In genomic region chr10:86824871-86825270, GRCm38 (mm10) we compare ENCODE assay signal across 11 mouse cellular contexts. TPM values are rescaled to one million over a fixed set of nuclear protein-coding genes. Genes with fewer than 3 reads are reported as not detected.
A peak's percentile ranks its signal among the peaks of the same experiment; 100 is the strongest.
DNase-seq lines count a peak whose midpoint lies in the region; ATAC-seq and TF ChIP-seq lines count a peak whose summit lies in the region.
"Had no signal": no experiment of that assay in that cellular context is flagged by ENCODE, and none has a peak within 500 bp of the region (broad histone marks: within the 10 kb centered on the region; RNA-seq: fewer than 3 reads in every experiment).

No protein-coding gene starts in this region.

- intact Hi-C loops in heart, postnatal 14 days (cut with DNase I), result no loop called here

- in situ Hi-C loops in Patski (cut with MboI; ENCODE audit: low pct_unique_long_range_greater_than_20kb), result loop anchor here (5.0 kb wide), 1 partner anchor 43 kb away; no protein-coding TSS in a partner anchor

- H3K27ac ChIP-seq in heart, embryonic 15.5 days, result peak overlapping the region; percentile 91
- H3K27ac ChIP-seq in embryonic facial prominence, embryonic 11.5 days (replicated peaks; ENCODE audit: low read depth, low read length), result no peak overlapping the region
- H3K27ac ChIP-seq: intestine, embryonic 15.5 days had no signal

- no peak for ATAC-seq in heart, embryonic 15.5 days (replicated peaks; ENCODE audit: insufficient number of reproducible peaks, insufficient read depth, low FRiP score, low read depth)
- peak; percentile 76 for ATAC-seq in Patski
- ATAC-seq in embryonic facial prominence, embryonic 11.5 days (replicated peaks; ENCODE audit: insufficient number of reproducible peaks, low FRiP score, low TSS enrichment, low read depth), result no peak
- ATAC-seq: intestine, embryonic 15.5 days; liver, postnatal 0 days had no signal

- peaks cover 25% of the 10 kb centered on the region; the same call in 1 of the 2 replicates for H3K36me3 ChIP-seq in heart, embryonic 15.5 days
- no peaks in the 10 kb centered on the region for H3K36me3 ChIP-seq in embryonic facial prominence, embryonic 11.5 days (replicated peaks; ENCODE audit: control insufficient read depth, insufficient read depth, low read depth, low read length)

- no peaks in the 10 kb centered on the region for H3K9me3 ChIP-seq in heart, embryonic 15.5 days (replicated peaks)
- H3K9me3 ChIP-seq in embryonic facial prominence, embryonic 11.5 days (replicated peaks; ENCODE audit: control insufficient read depth, low read length), result no peaks in the 10 kb centered on the region
- H3K9me3 ChIP-seq: intestine, embryonic 15.5 days had no signal

- H3K27me3 ChIP-seq in heart, embryonic 15.5 days, result no peaks in the 10 kb centered on the region
- no peaks in the 10 kb centered on the region for H3K27me3 ChIP-seq in Patski
- no peaks in the 10 kb centered on the region for H3K27me3 ChIP-seq in embryonic facial prominence, embryonic 11.5 days (ENCODE audit: control insufficient read depth, insufficient read depth, low read length)
- H3K27me3 ChIP-seq: intestine, embryonic 15.5 days had no signal

- 84% methylated on average over 14 of the region's 14 CpGs for WGBS in heart, embryonic 15.5 days
- 32% methylated on average over 14 of the region's 14 CpGs for WGBS in embryonic facial prominence, embryonic 11.5 days

- H3K4me3 ChIP-seq in heart, embryonic 15.5 days, result no peak overlapping the region
- no peak overlapping the region for H3K4me3 ChIP-seq in embryonic facial prominence, embryonic 11.5 days (ENCODE audit: low read depth, low read length)
- H3K4me3 ChIP-seq: heart, adult 2 months; intestine, embryonic 15.5 days had no signal

- peaks cover 25% of the 10 kb centered on the region for H3K4me1 ChIP-seq in heart, embryonic 15.5 days (replicated peaks)
- H3K4me1 ChIP-seq in embryonic facial prominence, embryonic 11.5 days (ENCODE audit: control insufficient read depth, insufficient read depth, low read length), result peaks cover 3% of the 10 kb centered on the region

- no peak for TF ChIP-seq CTCF in Patski (IDR thresholded peaks at IDR 0.05)

- CTCF ChIA-PET in Patski (lab: Charles Lee), result interaction anchor here (1.0 to 2.3 kb wide), 4 partner anchors 15 to 116 kb away, joined by 3 to 7 read pairs (median 3); no protein-coding TSS in a partner anchor

- no peak overlapping the region for H3K4me2 ChIP-seq in heart, embryonic 15.5 days
- no peak overlapping the region; the same call in 1 of the 2 replicates for H3K4me2 ChIP-seq in embryonic facial prominence, embryonic 11.5 days (ENCODE audit: low read depth, low read length)
- H3K4me2 ChIP-seq: intestine, embryonic 15.5 days had no signal

- DNase-seq in heart, postnatal 14 days, result no peak
- no peak for DNase-seq in Patski (ENCODE audit: low read depth, low spot score)
- peak; percentile 34 for DNase-seq in embryonic facial prominence, embryonic 11.5 days (ENCODE audit: low spot score)
- peak; percentile 33 for DNase-seq in kidney, postnatal 10 days
- DNase-seq in c-Kit-positive CD71-positive TER-119-positive erythroid progenitor cells, embryonic 14.5 days (ENCODE audit: low spot score), result no peak
- no peak for DNase-seq in thymus, postnatal 36 days
- DNase-seq: adrenal gland, postnatal 14 days; heart, adult 2 months; liver, postnatal 0 days had no signal

- no peak overlapping the region for H3K9ac ChIP-seq in heart, embryonic 15.5 days
- H3K9ac ChIP-seq in embryonic facial prominence, embryonic 11.5 days (replicated peaks; ENCODE audit: low read length), result no peak overlapping the region
- H3K9ac ChIP-seq: intestine, embryonic 15.5 days; liver, postnatal 0 days had no signal

- POLR2A ChIA-PET in Patski (lab: Charles Lee), result interaction anchor here (0.5 to 1.2 kb wide), 4 partner anchors 9 to 225 kb away, joined by 3 to 5 read pairs (median 4); no protein-coding TSS in a partner anchor

RNA-seq across cellular contexts. Expression of gene Nt5dc3, which starts 46.1 kb away (rescaled TPM):
- polyA plus RNA-seq in heart, embryonic 15.5 days (2015; fragmentation: Nextera tagmentation; extraction: Ambion mirVana), result 3.2 and 3.4 TPM in 2 replicates
- 10 to 100 TPM; 28.2 to 31.6 TPM for total RNA-seq in heart, postnatal 14 days (2021)
- polyA plus RNA-seq in Patski (2021), result 10.9 TPM
- polyA plus RNA-seq in embryonic facial prominence, embryonic 11.5 days (2014; fragmentation: Nextera tagmentation; extraction: Ambion mirVana), result 1.1 and 1.6 TPM in 2 replicates

Comparison
In these comparisons a context has a peak if more than half of its experiments do, and no peak if none do; other contexts are left out.
1. DNase-seq: peak in embryonic facial prominence, embryonic 11.5 days (single experiment) and kidney, postnatal 10 days (single experiment); none in heart, postnatal 14 days (0 of 2), Patski (single experiment), c-Kit-positive CD71-positive TER-119-positive erythroid progenitor cells, embryonic 14.5 days (single experiment) and thymus, postnatal 36 days (0 of 2).